10 mouse cellular contexts compared by ENCODE assay signal in the genomic region with DNA sequence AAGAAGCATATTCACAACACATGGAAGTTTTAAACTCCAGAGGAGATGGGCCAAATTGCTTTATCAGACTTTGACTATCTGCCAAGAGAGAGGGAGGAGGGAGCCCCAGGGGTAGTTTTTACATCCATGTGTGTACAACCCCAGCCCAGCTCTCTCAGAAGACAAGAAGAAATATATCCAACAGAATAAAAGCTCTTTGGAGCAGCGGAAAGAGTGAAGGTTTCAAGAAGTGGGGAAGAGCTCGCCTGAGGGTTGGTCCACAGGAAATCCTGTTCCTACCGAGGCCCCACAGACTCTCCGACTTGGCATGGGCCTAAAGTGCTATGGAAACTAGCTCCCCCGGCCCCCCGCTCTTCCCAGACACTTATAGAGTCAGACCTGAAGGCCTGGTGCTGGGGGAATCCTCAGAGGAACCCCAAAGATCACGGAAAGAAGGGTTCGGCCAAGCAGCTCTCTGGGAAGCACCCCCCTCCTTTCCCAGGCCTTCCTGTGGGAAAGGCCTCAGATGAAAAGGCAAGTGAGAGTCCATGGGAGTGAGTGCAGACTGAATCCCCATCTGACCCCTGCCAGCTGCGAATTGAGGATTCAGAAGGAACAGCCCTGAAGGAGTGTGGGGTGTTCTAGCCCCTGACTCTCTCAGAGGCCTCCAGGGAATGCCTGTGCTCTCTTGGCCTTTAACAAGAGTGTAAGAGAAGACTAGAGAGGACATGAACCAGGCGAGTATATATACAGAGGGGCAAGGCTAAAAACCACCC.
DNase-seq lines count a peak whose midpoint lies in the region; ATAC-seq lines count a peak whose summit lies in the region.
"Had no signal": no experiment of that assay in that cellular context is flagged by ENCODE, and none has a peak within 500 bp of the region (broad histone marks: within the 10 kb centered on the region; RNA-seq: fewer than 3 reads in every experiment).

No protein-coding gene starts in this region.

- H3K4me1 ChIP-seq in kidney, embryonic 14.5 days (ENCODE audit: control insufficient read depth, insufficient read depth, low read length), result peaks cover 7% of the 10 kb centered on the region; the same call in 1 of the 2 replicates
- H3K4me1 ChIP-seq in embryonic facial prominence, embryonic 15.5 days, result peaks cover 16% of the 10 kb centered on the region
- H3K4me1 ChIP-seq in heart, embryonic 16.5 days (ENCODE audit: control insufficient read depth, insufficient read depth, low read length), result peaks cover 9% of the 10 kb centered on the region; the same call in 1 of the 2 replicates
- no peaks in the 10 kb centered on the region for H3K4me1 ChIP-seq in neural tube, embryonic 14.5 days (ENCODE audit: control insufficient read depth, insufficient read depth, low read length)
- H3K4me1 ChIP-seq: liver, embryonic 15.5 days had no signal

- H3K4me3 ChIP-seq in kidney, embryonic 14.5 days (ENCODE audit: low read length), result no peak overlapping the region
- H3K4me3 ChIP-seq in embryonic facial prominence, embryonic 15.5 days (replicated peaks), result no peak overlapping the region
- H3K4me3 ChIP-seq in heart, embryonic 16.5 days (ENCODE audit: low read length), result no peak overlapping the region
- H3K4me3 ChIP-seq in neural tube, embryonic 14.5 days (ENCODE audit: low read depth, low read length), result no peak overlapping the region
- H3K4me3 ChIP-seq: liver, embryonic 15.5 days had no signal

- 60% methylated on average over 10 of the region's 10 CpGs for WGBS in kidney, embryonic 14.5 days
- 41% methylated on average over 10 of the region's 10 CpGs for WGBS in embryonic facial prominence, embryonic 15.5 days
- 56% methylated on average over 10 of the region's 10 CpGs for WGBS in heart, embryonic 16.5 days
- 74% methylated on average over 10 of the region's 10 CpGs for WGBS in neural tube, embryonic 14.5 days

- H3K9ac ChIP-seq in kidney, embryonic 14.5 days (ENCODE audit: low read depth, low read length), result no peak overlapping the region
- no peak overlapping the region for H3K9ac ChIP-seq in embryonic facial prominence, embryonic 15.5 days
- 0 out of 2 replicates have a peak overlapping the region, but pooled peaks have one; percentile 12 for H3K9ac ChIP-seq in heart, embryonic 16.5 days (ENCODE audit: low read length)
- no peak overlapping the region for H3K9ac ChIP-seq in neural tube, embryonic 14.5 days (replicated peaks; ENCODE audit: low read depth, low read length)
- H3K9ac ChIP-seq: liver, embryonic 15.5 days had no signal

- no peaks in the 10 kb centered on the region for H3K36me3 ChIP-seq in kidney, embryonic 14.5 days (ENCODE audit: control insufficient read depth, insufficient read depth, low read length)
- H3K36me3 ChIP-seq in embryonic facial prominence, embryonic 15.5 days, result no peaks in the 10 kb centered on the region
- no peaks in the 10 kb centered on the region; the same call in 1 of the 2 replicates for H3K36me3 ChIP-seq in heart, embryonic 16.5 days (ENCODE audit: control insufficient read depth, insufficient read depth)
- H3K36me3 ChIP-seq in neural tube, embryonic 14.5 days (ENCODE audit: control insufficient read depth, insufficient read depth, low read length), result no peaks in the 10 kb centered on the region
- H3K36me3 ChIP-seq: liver, embryonic 15.5 days had no signal

- H3K27me3 ChIP-seq in kidney, embryonic 14.5 days (ENCODE audit: control insufficient read depth, insufficient read depth, low read length), result no peaks in the 10 kb centered on the region
- H3K27me3 ChIP-seq in embryonic facial prominence, embryonic 15.5 days, result no peaks in the 10 kb centered on the region
- H3K27me3 ChIP-seq in heart, embryonic 16.5 days (ENCODE audit: control insufficient read depth, insufficient read depth, low read length), result no peaks in the 10 kb centered on the region
- no peaks in the 10 kb centered on the region for H3K27me3 ChIP-seq in neural tube, embryonic 14.5 days (ENCODE audit: control insufficient read depth, insufficient read depth, low read length)
- H3K27me3 ChIP-seq: liver, embryonic 15.5 days had no signal

- peak overlapping the region; percentile 90 for H3K27ac ChIP-seq in kidney, embryonic 14.5 days (ENCODE audit: low read depth, low read length)
- H3K27ac ChIP-seq in embryonic facial prominence, embryonic 15.5 days (replicated peaks), result peak overlapping the region; percentile 76
- peak overlapping the region; percentile 60 for H3K27ac ChIP-seq in heart, embryonic 16.5 days (ENCODE audit: low read length)
- no peak overlapping the region for H3K27ac ChIP-seq in neural tube, embryonic 14.5 days (ENCODE audit: low read depth, low read length)
- H3K27ac ChIP-seq: liver, embryonic 15.5 days had no signal

- H3K4me2 ChIP-seq in kidney, embryonic 14.5 days (replicated peaks; ENCODE audit: low read depth, low read length), result no peak overlapping the region
- peak overlapping the region; percentile 6; the same call in 1 of the 2 replicates for H3K4me2 ChIP-seq in embryonic facial prominence, embryonic 15.5 days (replicated peaks)
- no peak overlapping the region for H3K4me2 ChIP-seq in heart, embryonic 16.5 days (ENCODE audit: low read depth, low read length)
- no peak overlapping the region for H3K4me2 ChIP-seq in neural tube, embryonic 14.5 days (ENCODE audit: low read depth, low read length)
- H3K4me2 ChIP-seq: liver, embryonic 15.5 days had no signal

- no peaks in the 10 kb centered on the region for H3K9me3 ChIP-seq in kidney, embryonic 14.5 days (ENCODE audit: control insufficient read depth, low read length)
- H3K9me3 ChIP-seq in embryonic facial prominence, embryonic 15.5 days (replicated peaks), result no peaks in the 10 kb centered on the region
- peaks cover 4% of the 10 kb centered on the region for H3K9me3 ChIP-seq in heart, embryonic 16.5 days (replicated peaks; ENCODE audit: control insufficient read depth, low read length)
- no peaks in the 10 kb centered on the region for H3K9me3 ChIP-seq in neural tube, embryonic 14.5 days (ENCODE audit: control insufficient read depth, low read length)
- H3K9me3 ChIP-seq: liver, embryonic 15.5 days had no signal

- peak; percentile 65 for ATAC-seq in kidney, embryonic 14.5 days (ENCODE audit: low FRiP score, low TSS enrichment)
- peak; percentile 68 for ATAC-seq in embryonic facial prominence, embryonic 15.5 days (ENCODE audit: insufficient number of reproducible peaks, low FRiP score, low TSS enrichment, low read depth)
- ATAC-seq in heart, embryonic 16.5 days (replicated peaks; ENCODE audit: extremely low read depth, insufficient read depth, low FRiP score), result no peak
- peak; percentile 39; the same call in 1 of the 2 replicates for ATAC-seq in neural tube, embryonic 14.5 days (ENCODE audit: low read depth)

- DNase-seq in kidney, adult 18-20 months, result no peak
- no peak for DNase-seq in spleen, postnatal 10 days (ENCODE audit: low spot score in 2 of 2)
- no peak for DNase-seq in frontal cortex, adult 2 months (ENCODE audit: extremely low spot score in 1 of 2, low spot score in 1 of 2)
- DNase-seq: adrenal gland, adult 2 months; cerebellum, adult 11 months had no signal
